20 mouse cellular contexts compared by ENCODE assay signal in the genomic region with DNA sequence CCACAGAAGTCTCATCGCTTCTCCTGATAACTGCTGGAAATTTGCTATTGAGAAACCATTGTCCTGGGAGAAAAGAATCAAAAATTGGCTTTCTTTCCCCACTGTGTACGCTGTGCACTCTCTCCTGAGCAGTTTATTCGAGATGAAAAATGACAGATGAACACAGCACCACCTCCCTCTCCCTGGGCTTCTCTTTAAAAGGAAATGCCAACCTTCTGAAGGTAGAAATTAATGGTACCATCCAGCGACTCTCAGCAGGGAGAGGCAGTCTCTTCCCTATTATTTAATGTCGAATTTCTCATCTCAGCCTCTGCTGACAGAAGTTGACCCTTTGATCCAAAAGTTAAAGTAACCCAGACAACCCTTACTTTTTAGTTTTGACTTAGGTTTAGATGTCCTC. TPM values are rescaled to one million over a fixed set of nuclear protein-coding genes. Genes with fewer than 3 reads are reported as not detected.
A peak's percentile ranks its signal among the peaks of the same experiment; 100 is the strongest.
DNase-seq lines count a peak whose midpoint lies in the region; ATAC-seq and TF ChIP-seq lines count a peak whose summit lies in the region.
"Had no signal": no experiment of that assay in that cellular context is flagged by ENCODE, and none has a peak within 500 bp of the region (broad histone marks: within the 10 kb centered on the region; RNA-seq: fewer than 3 reads in every experiment).

No protein-coding gene starts in this region.

- TF ChIP-seq CTCF in forebrain, postnatal 0 days (IDR thresholded peaks at IDR 0.05; ENCODE audit: low read depth), result no peak

- 50% methylated on average over 5 of the region's 5 CpGs for WGBS in hindbrain, embryonic 13.5 days
- 54% methylated on average over 5 of the region's 5 CpGs for whole genome bisulfite sequencing in hindbrain, embryonic 16.5 days
- WGBS in midbrain, embryonic 15.5 days, result 52% methylated on average over 5 of the region's 5 CpGs
- 79% methylated on average over 5 of the region's 5 CpGs for WGBS in midbrain, embryonic 10.5 days
- WGBS in forebrain, postnatal 0 days, result 47% methylated on average over 5 of the region's 5 CpGs

- H3K4me1 ChIP-seq in hindbrain, embryonic 13.5 days (replicated peaks), result peaks cover 21% of the 10 kb centered on the region
- H3K4me1 ChIP-seq in hindbrain, embryonic 16.5 days (ENCODE audit: control insufficient read depth, insufficient read depth, low read depth, low read length), result no peaks in the 10 kb centered on the region
- peaks cover 12% of the 10 kb centered on the region for H3K4me1 ChIP-seq in midbrain, embryonic 15.5 days
- H3K4me1 ChIP-seq in midbrain, embryonic 10.5 days, result peaks cover 7% of the 10 kb centered on the region
- no peaks in the 10 kb centered on the region for H3K4me1 ChIP-seq in forebrain, postnatal 0 days (ENCODE audit: insufficient read depth)

- H3K27ac ChIP-seq in hindbrain, embryonic 13.5 days, result peak overlapping the region; percentile 9
- H3K27ac ChIP-seq in hindbrain, embryonic 16.5 days (ENCODE audit: low read depth, low read length), result no peak overlapping the region
- H3K27ac ChIP-seq in midbrain, embryonic 15.5 days, result peak overlapping the region; percentile 51
- H3K27ac ChIP-seq in midbrain, embryonic 10.5 days (replicated peaks), result no peak overlapping the region
- no peak overlapping the region for H3K27ac ChIP-seq in forebrain, postnatal 0 days (ENCODE audit: low read depth, low read length)
- H3K27ac ChIP-seq: embryonic facial prominence, embryonic 15.5 days; heart, embryonic 13.5 days; hindbrain, embryonic 12.5 days had no signal

- no peaks in the 10 kb centered on the region for H3K27me3 ChIP-seq in hindbrain, embryonic 13.5 days
- H3K27me3 ChIP-seq in hindbrain, embryonic 16.5 days (replicated peaks; ENCODE audit: control insufficient read depth, insufficient read depth, low read length), result no peaks in the 10 kb centered on the region
- H3K27me3 ChIP-seq in midbrain, embryonic 15.5 days (replicated peaks), result no peaks in the 10 kb centered on the region
- H3K27me3 ChIP-seq in midbrain, embryonic 10.5 days (ENCODE audit: low read depth, poor library complexity, severe bottlenecking), result no peaks in the 10 kb centered on the region
- no peaks in the 10 kb centered on the region for H3K27me3 ChIP-seq in forebrain, postnatal 0 days (ENCODE audit: insufficient read depth, low read length)
- H3K27me3 ChIP-seq: embryonic facial prominence, embryonic 15.5 days; heart, embryonic 13.5 days; hindbrain, embryonic 12.5 days had no signal

- ATAC-seq in hindbrain, embryonic 13.5 days (ENCODE audit: low FRiP score), result no peak
- ATAC-seq in hindbrain, embryonic 16.5 days, result no peak
- ATAC-seq in midbrain, embryonic 15.5 days (replicated peaks), result peak; percentile 67; the same call in 1 of the 2 replicates
- ATAC-seq in forebrain, postnatal 0 days, result 0 out of 2 replicates have a peak, but pooled peaks have one; percentile 19
- ATAC-seq: intestine, embryonic 16.5 days had no signal

- DNase-seq in midbrain, embryonic 10.5 days (ENCODE audit: low spot score), result no peak
- no peak for DNase-seq in forebrain, postnatal 0 days
- DNase-seq in lung, postnatal 14 days, result no peak
- DNase-seq: adrenal gland, adult 8-10 months; adrenal gland, postnatal 36 days; cerebellum, adult 2 months; embryo, embryonic 11 days; gastrocnemius, postnatal 36 days; heart, adult 11 months; heart, postnatal 36 days had no signal

- no peak overlapping the region for H3K4me3 ChIP-seq in hindbrain, embryonic 13.5 days
- H3K4me3 ChIP-seq in hindbrain, embryonic 16.5 days (ENCODE audit: low read length), result no peak overlapping the region
- no peak overlapping the region for H3K4me3 ChIP-seq in midbrain, embryonic 15.5 days
- H3K4me3 ChIP-seq in midbrain, embryonic 10.5 days, result no peak overlapping the region
- no peak overlapping the region for H3K4me3 ChIP-seq in forebrain, postnatal 0 days (ENCODE audit: low read depth, low read length)
- H3K4me3 ChIP-seq: embryonic facial prominence, embryonic 15.5 days; heart, embryonic 13.5 days; hindbrain, embryonic 12.5 days had no signal

- no peaks in the 10 kb centered on the region for H3K36me3 ChIP-seq in hindbrain, embryonic 13.5 days
- H3K36me3 ChIP-seq in hindbrain, embryonic 16.5 days (ENCODE audit: control insufficient read depth, insufficient read depth, low read length), result no peaks in the 10 kb centered on the region
- H3K36me3 ChIP-seq in midbrain, embryonic 15.5 days (replicated peaks), result no peaks in the 10 kb centered on the region
- no peaks in the 10 kb centered on the region for H3K36me3 ChIP-seq in midbrain, embryonic 10.5 days
- no peaks in the 10 kb centered on the region for H3K36me3 ChIP-seq in forebrain, postnatal 0 days (ENCODE audit: insufficient read depth)
- H3K36me3 ChIP-seq: embryonic facial prominence, embryonic 15.5 days; G1E; heart, embryonic 13.5 days; hindbrain, embryonic 12.5 days had no signal

- H3K4me2 ChIP-seq in hindbrain, embryonic 13.5 days, result no peak overlapping the region
- H3K4me2 ChIP-seq in hindbrain, embryonic 16.5 days (ENCODE audit: low read length), result no peak overlapping the region
- H3K4me2 ChIP-seq in midbrain, embryonic 15.5 days, result no peak overlapping the region
- H3K4me2 ChIP-seq in forebrain, postnatal 0 days (ENCODE audit: low read depth), result no peak overlapping the region
- H3K4me2 ChIP-seq: embryonic facial prominence, embryonic 15.5 days; heart, embryonic 13.5 days; hindbrain, embryonic 12.5 days had no signal

- H3K9me3 ChIP-seq in hindbrain, embryonic 13.5 days, result no peaks in the 10 kb centered on the region
- no peaks in the 10 kb centered on the region for H3K9me3 ChIP-seq in hindbrain, embryonic 16.5 days (ENCODE audit: control insufficient read depth, low read length)
- no peaks in the 10 kb centered on the region for H3K9me3 ChIP-seq in midbrain, embryonic 15.5 days
- H3K9me3 ChIP-seq in midbrain, embryonic 10.5 days (replicated peaks), result no peaks in the 10 kb centered on the region
- H3K9me3 ChIP-seq in forebrain, postnatal 0 days (ENCODE audit: low read length), result no peaks in the 10 kb centered on the region
- H3K9me3 ChIP-seq: embryonic facial prominence, embryonic 15.5 days; G1E; heart, embryonic 13.5 days; hindbrain, embryonic 12.5 days had no signal

- H3K9ac ChIP-seq in hindbrain, embryonic 13.5 days, result no peak overlapping the region
- no peak overlapping the region for H3K9ac ChIP-seq in hindbrain, embryonic 16.5 days (ENCODE audit: low read depth, low read length)
- no peak overlapping the region for H3K9ac ChIP-seq in midbrain, embryonic 15.5 days
- no peak overlapping the region for H3K9ac ChIP-seq in forebrain, postnatal 0 days
- H3K9ac ChIP-seq: embryonic facial prominence, embryonic 15.5 days; heart, embryonic 13.5 days; hindbrain, embryonic 12.5 days had no signal

RNA-seq across cellular contexts. Expression of gene Gm49358, which starts 5.4 kb away (rescaled TPM):
- not detected in 2 replicates for polyA plus RNA-seq in hindbrain, embryonic 13.5 days (2015; fragmentation: Nextera tagmentation; extraction: Ambion mirVana)
- not detected in 2 replicates for polyA plus RNA-seq in hindbrain, embryonic 16.5 days (2015; fragmentation: Nextera tagmentation; extraction: Ambion mirVana)
- polyA plus RNA-seq in midbrain, embryonic 15.5 days (2015; fragmentation: Nextera tagmentation; extraction: Ambion mirVana), result not detected in 2 replicates
- polyA plus RNA-seq in midbrain, embryonic 10.5 days (2016; fragmentation: Nextera tagmentation; extraction: Ambion mirVana), result not detected in 2 replicates
- total RNA-seq in forebrain, postnatal 0 days (2014; rRNA removed), result 8.1 and 14.7 TPM in 2 replicates
- not detected in 2 replicates for polyA plus RNA-seq in forebrain, postnatal 0 days (2015; fragmentation: Nextera tagmentation; extraction: Ambion mirVana)
- total RNA-seq: common myeloid progenitor, adult 5-6 weeks; G1E had no signal
- polyA plus RNA-seq: cerebellum, adult 2 months; embryonic facial prominence, embryonic 15.5 days; G1E; heart, embryonic 13.5 days; heart, postnatal 0 days; hindbrain, embryonic 12.5 days; intestine, embryonic 16.5 days had no signal

RNA-seq across cellular contexts. Expression of gene Nt5dc3, which starts 9.6 kb away (rescaled TPM):
- polyA plus RNA-seq in hindbrain, embryonic 13.5 days (2015; fragmentation: Nextera tagmentation; extraction: Ambion mirVana), result 8.6 and 9.2 TPM in 2 replicates
- polyA plus RNA-seq in hindbrain, embryonic 16.5 days (2015; fragmentation: Nextera tagmentation; extraction: Ambion mirVana), result 11.3 and 13.4 TPM in 2 replicates
- 13.8 and 14.4 TPM in 2 replicates for polyA plus RNA-seq in midbrain, embryonic 15.5 days (2015; fragmentation: Nextera tagmentation; extraction: Ambion mirVana)
- 0.67 and 0.72 TPM in 2 replicates for polyA plus RNA-seq in midbrain, embryonic 10.5 days (2016; fragmentation: Nextera tagmentation; extraction: Ambion mirVana)
- 30.2 and 42.2 TPM in 2 replicates for total RNA-seq in forebrain, postnatal 0 days (2014; rRNA removed)
- 7.2 and 9.3 TPM in 2 replicates for polyA plus RNA-seq in forebrain, postnatal 0 days (2015; fragmentation: Nextera tagmentation; extraction: Ambion mirVana)

Comparison
In these comparisons a context has a peak if more than half of its experiments do, and no peak if none do; other contexts are left out.
1. H3K27ac ChIP-seq: peak in hindbrain, embryonic 13.5 days (single experiment) and midbrain, embryonic 15.5 days (single experiment); none in hindbrain, embryonic 16.5 days (single experiment), midbrain, embryonic 10.5 days (single experiment) and forebrain, postnatal 0 days (single experiment).
2. ATAC-seq: peak in midbrain, embryonic 15.5 days (single experiment) and forebrain, postnatal 0 days (single experiment); none in hindbrain, embryonic 13.5 days (single experiment) and hindbrain, embryonic 16.5 days (single experiment).